Mouse (Mus musculus) forebrain, embryonic 16.5 days (tissue): Measurements from ENCODE around the gene Prg2. TPM values are rescaled to one million over a fixed set of nuclear protein-coding genes. Genes with fewer than 3 reads are reported as not detected.

Experiments used
- ATAC-seq: fragments of 200-750 bp; cut with Nextera tagmentation; 2 replicates; pipeline ENCODE4 v1.8.0; 2017; ENCODE audit warnings: mild to moderate bottlenecking, moderate library complexity
- H3K27ac ChIP-seq: fragments of 300-500 bp; sonication (generic); 2 replicates; pipeline ENCODE4 v1.5.1; 2014; ENCODE audit warnings: low read length, control low read depth
- H3K27me3 ChIP-seq: fragments of 300-500 bp; sonication (generic); replicated peaks from 2 replicates; pipeline ENCODE4 v1.6.1; 2014; ENCODE audit warnings: low read length; ENCODE audit not compliant: control insufficient read depth, insufficient read depth
- H3K36me3 ChIP-seq: fragments of 300-500 bp; sonication (generic); 2 replicates; pipeline ENCODE4 v1.6.1; 2014; ENCODE audit not compliant: control insufficient read depth, insufficient read depth
- H3K4me1 ChIP-seq: fragments of 300-500 bp; sonication (generic); replicated peaks from 2 replicates; pipeline ENCODE4 v1.6.1; 2014; ENCODE audit warnings: low read length; ENCODE audit not compliant: control insufficient read depth, insufficient read depth
- H3K4me2 ChIP-seq: fragments of 300-500 bp; sonication (generic); 2 replicates; pipeline ENCODE4 v1.6.1; 2014; ENCODE audit warnings: mild to moderate bottlenecking, low read length, control low read depth
- H3K4me3 ChIP-seq: fragments of 300-500 bp; sonication (generic); replicated peaks from 2 replicates; pipeline ENCODE4 v1.5.1; 2014; ENCODE audit warnings: mild to moderate bottlenecking, low read length, control low read depth
- H3K9ac ChIP-seq: fragments of 300-500 bp; sonication (generic); replicated peaks from 2 replicates; pipeline ENCODE4 v1.6.1; 2014; ENCODE audit warnings: low read depth, low read length, control low read depth
- H3K9me3 ChIP-seq: fragments of 300-500 bp; sonication (generic); 2 replicates; pipeline ENCODE4 v1.6.1; 2016; ENCODE audit warnings: low read length; ENCODE audit not compliant: control insufficient read depth
- WGBS: fragments of 180-500 bp; shearing (Covaris S2); extraction: QIAGEN DNeasy Blood & Tissue Kit; methylation state at CpG from one replicate; pipeline ENCODE4 v1.1.7; 2014; 5-methylcytosine and 5-hydroxymethylcytosine counted together
- polyA plus RNA-seq: library from polyadenylated mRNA; unstranded; fragments of >200 nt; fragmentation: Nextera tagmentation; extraction: Ambion mirVana; gene quantifications from 2 replicates; pipeline ENCODE4 v1.2.1, GENCODE M21; 2015

The Prg2 gene
- polyA plus RNA-seq, 1 experiment from 2014 or later, result not detected

DNA sequence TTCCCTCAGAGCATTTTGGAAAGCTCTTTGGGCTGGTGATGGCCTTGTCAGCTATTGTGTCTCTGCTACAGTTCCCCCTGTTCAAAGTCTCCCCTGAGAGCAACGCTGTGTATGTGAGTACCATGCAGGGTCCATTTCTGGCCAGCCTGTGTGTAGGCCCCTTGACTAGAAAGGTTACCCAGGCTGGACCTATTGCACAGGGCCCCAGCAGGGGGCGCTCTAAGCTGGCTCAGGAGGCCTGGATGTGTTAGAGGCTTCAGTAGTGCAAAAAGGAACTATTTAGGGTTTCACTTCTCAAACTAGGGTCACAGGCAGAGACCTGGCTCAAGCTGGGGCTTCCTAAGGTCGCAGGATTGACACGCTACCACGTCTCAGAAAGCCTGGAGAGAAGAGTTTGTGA is 24.0 kb upstream of the Prg2 start:
- no peaks in the 10 kb centered on the region for H3K9me3 ChIP-seq
- no peak overlapping the region for H3K9ac ChIP-seq
- ATAC-seq, result no peak
- no peaks in the 10 kb centered on the region for H3K4me1 ChIP-seq
- no peak overlapping the region for H3K4me2 ChIP-seq
- no peaks in the 10 kb centered on the region for H3K27me3 ChIP-seq
- no peaks in the 10 kb centered on the region for H3K36me3 ChIP-seq
- H3K4me3 ChIP-seq, result no peak overlapping the region
- H3K27ac ChIP-seq, result no peak overlapping the region
- 57% methylated on average over 5 of the region's 5 CpGs for WGBS

DNA sequence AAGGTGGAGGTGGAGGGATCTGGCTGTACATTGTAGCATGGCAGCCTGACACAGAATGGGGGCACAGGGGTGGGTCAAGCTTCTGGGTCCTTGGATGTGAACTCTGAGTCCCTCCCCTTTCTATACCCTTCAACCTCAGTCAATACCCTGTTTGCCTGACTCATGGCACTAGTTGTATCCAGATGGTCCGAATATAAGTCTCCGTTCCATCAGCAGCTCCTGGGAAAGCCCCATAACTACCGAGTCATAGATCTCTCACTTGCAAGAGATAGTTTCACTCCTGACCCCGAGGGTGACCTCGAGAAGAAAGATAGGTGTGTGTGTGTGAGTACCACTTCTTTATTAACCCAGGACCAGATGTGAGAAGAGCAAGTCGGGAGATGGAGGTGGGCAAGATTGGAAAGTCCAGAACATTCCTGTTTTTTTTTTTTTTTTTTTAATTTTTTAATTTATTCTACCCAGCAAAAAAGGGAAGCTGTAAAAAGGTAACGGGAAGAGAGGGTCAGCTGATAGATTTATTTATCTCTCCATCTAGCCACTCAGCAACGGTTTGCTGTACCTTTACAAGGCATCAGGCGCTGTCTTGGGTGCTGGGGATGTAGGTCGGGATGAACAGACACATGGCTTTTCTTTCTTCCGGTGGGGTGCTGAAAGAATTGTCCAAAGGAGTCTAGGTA is 21.5 kb upstream of the Prg2 start:
- Histone ChIP-seq H3K9ac (no peak overlapping the region), H3K27me3 (no peaks in the 10 kb centered on the region), H3K4me2 (no peak overlapping the region), H3K4me1 (no peaks in the 10 kb centered on the region), H3K9me3 (no peaks in the 10 kb centered on the region), H3K4me3 (no peak overlapping the region), H3K36me3 (no peaks in the 10 kb centered on the region), H3K27ac (no peak overlapping the region)
- no peak for ATAC-seq
- WGBS, result 92% methylated on average over 11 of the region's 11 CpGs

DNA sequence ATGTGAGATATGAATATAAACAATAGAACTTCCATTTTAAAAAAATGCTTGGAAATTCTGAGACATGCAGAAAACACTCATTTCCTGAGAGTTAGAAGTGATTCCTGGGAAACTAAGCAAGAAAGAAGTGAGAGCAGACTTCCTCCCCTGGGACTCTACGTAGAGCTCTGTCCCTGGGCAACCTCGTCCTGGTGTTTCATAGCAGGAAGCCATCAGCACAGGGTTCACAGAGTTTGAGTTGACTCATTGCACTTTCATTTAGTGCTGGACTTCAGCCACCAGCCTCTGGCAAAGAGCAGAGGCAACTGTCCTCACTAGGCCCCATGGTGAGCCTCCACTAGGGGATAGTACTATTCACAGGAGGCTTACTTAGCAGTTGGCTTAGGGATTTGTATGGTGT is 19.0 kb upstream of the Prg2 start:
- H3K4me2 ChIP-seq, result no peak overlapping the region
- no peak overlapping the region for H3K27ac ChIP-seq
- ATAC-seq, result no peak
- WGBS, result 94% methylated on average over 2 of the region's 2 CpGs
- no peaks in the 10 kb centered on the region for H3K36me3 ChIP-seq
- no peak overlapping the region for H3K9ac ChIP-seq
- H3K4me1 ChIP-seq, result no peaks in the 10 kb centered on the region
- H3K4me3 ChIP-seq, result no peak overlapping the region
- no peaks in the 10 kb centered on the region for H3K27me3 ChIP-seq
- H3K9me3 ChIP-seq, result no peaks in the 10 kb centered on the region

GRCm38 (mm10) chr2:84961901-84962300 is 18.4 kb upstream of the Prg2 start:
- ATAC-seq, result no peak
- Histone ChIP-seq H3K4me2 (no peak overlapping the region), H3K27ac (no peak overlapping the region), H3K36me3 (no peaks in the 10 kb centered on the region), H3K9ac (no peak overlapping the region), H3K27me3 (no peaks in the 10 kb centered on the region), H3K9me3 (no peaks in the 10 kb centered on the region), H3K4me1 (no peaks in the 10 kb centered on the region), H3K4me3 (no peak overlapping the region)
- WGBS, result 70% methylated on average over 3 of the region's 3 CpGs

DNA sequence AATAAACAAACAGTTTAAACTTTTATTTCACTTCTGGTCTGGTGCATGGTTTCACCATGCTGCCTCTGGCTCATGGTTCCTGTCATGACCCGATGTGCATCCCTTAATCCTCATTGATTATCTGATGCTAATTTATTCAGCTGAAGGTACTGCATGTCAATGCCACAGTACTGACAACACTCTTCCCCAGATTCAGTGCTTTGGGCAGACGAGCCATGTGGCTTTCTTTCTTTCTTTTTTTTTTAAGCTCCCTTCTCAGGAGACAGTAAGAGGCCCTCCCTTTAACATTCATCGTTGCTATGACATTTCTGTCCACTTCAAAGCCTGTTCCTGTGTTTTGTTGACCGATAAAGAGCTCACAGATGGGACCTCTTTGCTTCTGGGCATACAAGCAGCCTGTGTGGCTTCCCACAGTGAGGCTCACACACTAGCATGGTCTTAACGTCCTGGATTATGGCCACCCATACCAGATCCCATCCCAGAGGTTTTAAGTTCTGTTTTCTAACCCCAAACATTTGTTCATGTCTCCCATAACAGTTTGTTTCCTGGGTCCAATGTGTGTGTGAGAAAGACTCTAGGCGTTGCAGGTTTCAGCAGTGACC is 17.3 kb upstream of the Prg2 start:
- 32% methylated on average over 6 of the region's 6 CpGs for WGBS
- H3K4me1 ChIP-seq, result no peaks in the 10 kb centered on the region
- H3K9ac ChIP-seq, result no peak overlapping the region
- H3K4me3 ChIP-seq, result no peak overlapping the region
- H3K9me3 ChIP-seq, result no peaks in the 10 kb centered on the region
- H3K36me3 ChIP-seq, result no peaks in the 10 kb centered on the region
- H3K27me3 ChIP-seq, result no peaks in the 10 kb centered on the region
- no peak for ATAC-seq
- H3K4me2 ChIP-seq, result no peak overlapping the region
- H3K27ac ChIP-seq, result no peak overlapping the region

GRCm38 (mm10) chr2:84964111-84964801 is 16.0 kb upstream of the Prg2 start:
- H3K4me2 ChIP-seq, result no peak overlapping the region
- H3K4me3 ChIP-seq, result no peak overlapping the region
- no peaks in the 10 kb centered on the region for H3K27me3 ChIP-seq
- no peaks in the 10 kb centered on the region for H3K4me1 ChIP-seq
- H3K9ac ChIP-seq, result no peak overlapping the region
- H3K9me3 ChIP-seq, result no peaks in the 10 kb centered on the region
- no peak for ATAC-seq
- no peaks in the 10 kb centered on the region for H3K36me3 ChIP-seq
- WGBS, result 92% methylated on average over 7 of the region's 7 CpGs
- no peak overlapping the region for H3K27ac ChIP-seq

DNA sequence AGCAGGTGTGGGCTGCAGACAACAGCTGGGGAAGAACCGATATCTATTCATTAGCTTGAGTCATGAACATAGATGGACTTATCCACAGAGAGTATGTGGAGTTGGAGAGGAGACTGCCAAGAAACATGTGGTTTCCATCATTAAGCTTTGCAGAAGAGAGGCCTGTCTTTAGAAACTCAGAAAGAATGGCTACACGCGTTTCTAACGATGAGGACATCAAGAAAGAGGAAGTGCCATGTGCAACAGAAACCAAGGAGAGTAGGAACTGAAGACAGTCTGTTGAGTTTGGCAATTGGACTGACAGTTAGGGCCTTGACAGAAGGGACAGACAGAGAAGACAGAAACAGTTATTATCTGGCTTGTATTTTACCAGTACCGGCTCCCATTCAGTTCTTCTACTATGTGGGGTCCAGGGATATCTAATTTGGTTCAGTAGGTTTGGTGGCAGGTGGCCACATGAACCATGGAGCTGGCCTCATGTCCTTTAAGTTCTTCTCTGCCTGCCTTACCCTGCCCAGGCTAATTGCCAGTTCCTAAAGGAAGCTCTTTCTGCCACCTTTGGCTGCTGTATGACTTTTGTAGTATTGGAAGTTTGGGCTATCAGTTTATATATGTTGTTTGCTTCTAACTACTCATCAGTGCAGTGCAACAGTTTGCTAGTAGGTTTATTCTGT is 12.8 kb upstream of the Prg2 start:
- Histone ChIP-seq H3K36me3 (no peaks in the 10 kb centered on the region), H3K4me3 (no peak overlapping the region), H3K27me3 (no peaks in the 10 kb centered on the region), H3K9ac (no peak overlapping the region), H3K4me2 (no peak overlapping the region), H3K9me3 (no peaks in the 10 kb centered on the region), H3K27ac (no peak overlapping the region), H3K4me1 (no peaks in the 10 kb centered on the region)
- no peak for ATAC-seq
- 91% methylated on average over 5 of the region's 5 CpGs for WGBS

DNA sequence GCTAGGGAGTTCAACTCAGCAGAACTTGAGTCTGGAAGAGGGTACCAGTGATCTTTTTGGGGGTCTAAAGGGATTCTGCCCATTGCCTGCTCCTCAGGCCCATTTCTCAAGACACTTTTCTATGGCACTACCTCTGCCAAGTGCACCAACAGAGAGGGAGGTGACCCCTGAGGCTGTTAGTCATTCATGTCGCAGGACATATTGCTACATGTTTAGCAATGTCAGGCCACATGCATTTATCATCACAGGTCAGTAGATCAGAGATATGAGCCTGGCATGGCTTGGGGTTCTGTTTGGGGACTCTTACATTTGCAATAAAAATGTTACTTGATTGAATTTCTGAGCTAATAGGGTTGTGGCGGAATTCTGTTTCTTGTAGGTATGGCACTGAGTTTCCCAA is 4.7 kb upstream of the Prg2 start:
- no peak for ATAC-seq

DNA sequence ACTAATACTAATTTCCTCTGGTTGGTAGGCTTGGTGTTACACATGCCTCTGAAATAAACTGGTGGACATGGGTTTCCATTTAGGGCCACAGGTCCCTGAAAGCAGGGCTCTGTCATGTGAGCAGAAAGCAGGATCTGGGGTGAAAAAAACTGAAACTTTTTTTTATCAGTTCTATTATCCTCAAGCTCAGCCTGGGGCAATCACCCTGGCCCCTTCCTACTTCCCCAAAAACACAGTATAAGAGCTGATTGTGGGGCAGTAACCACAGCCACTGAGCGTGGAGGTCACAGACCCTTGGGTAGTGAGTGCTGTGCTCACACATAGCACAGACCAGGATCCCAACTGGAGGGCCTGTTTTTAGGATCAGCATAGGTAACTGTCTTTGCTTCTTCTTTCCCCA is 7.7 kb downstream of the Prg2 start, which contains the start of gene Prg3:
Prg3 (plus strand) TSS at position 286 of the 400 bp plus-strand sequence.
- H3K27me3 ChIP-seq, result no peaks in the 10 kb centered on the region
- H3K4me1 ChIP-seq, result no peaks in the 10 kb centered on the region
- 89% methylated on average over 1 of the region's 1 CpGs for WGBS
- H3K9ac ChIP-seq, result no peak within 1 kb of the TSS
- H3K9me3 ChIP-seq, result no peaks in the 10 kb centered on the region
- no peak within 1 kb of the TSS for H3K4me3 ChIP-seq
- H3K36me3 ChIP-seq, result no peaks in the 10 kb centered on the region
- H3K27ac ChIP-seq, result no peak within 1 kb of the TSS
- no peak within 1 kb of the TSS for H3K4me2 ChIP-seq
- ATAC-seq, result no peak

More for the DNA sequence above, 4.7 kb upstream of the Prg2 start:
- Histone ChIP-seq H3K4me3 (no peak overlapping the region), H3K27ac (no peak overlapping the region), H3K4me1 (no peaks in the 10 kb centered on the region), H3K36me3 (no peaks in the 10 kb centered on the region), H3K27me3 (no peaks in the 10 kb centered on the region), H3K9me3 (no peaks in the 10 kb centered on the region), H3K9ac (no peak overlapping the region), H3K4me2 (no peak overlapping the region)
- WGBS, result 92% methylated on average over 2 of the region's 2 CpGs
